Mouse (Mus musculus) liver, embryonic 13.5 days (tissue): ENCODE measurements around the gene Mkln1. TPM values are rescaled to one million over a fixed set of nuclear protein-coding genes. Genes with fewer than 3 reads are reported as not detected.
A peak's percentile ranks its signal among the peaks of the same experiment; 100 is the strongest.

ENCODE experiments used
- ATAC-seq: fragments of 200-750 bp; cut with Nextera tagmentation; 2 replicates; pipeline ENCODE4 v1.8.0; 2017; ENCODE audit warnings: low read depth, mild to moderate bottlenecking, moderate number of reproducible peaks, moderate library complexity
- DNase-seq: peaks from one replicate; pipeline ENCODE4 v3.0.0; 2022
- H3K27ac ChIP-seq: fragments of 300-500 bp; sonication (generic); 2 replicates; pipeline ENCODE4 v1.5.1; 2015; ENCODE audit warnings: moderate library complexity, mild to moderate bottlenecking, inconsistent platforms
- H3K27me3 ChIP-seq: fragments of 300-500 bp; sonication (generic); 2 replicates; pipeline ENCODE4 v1.6.1; 2015; ENCODE audit warnings: mild to moderate bottlenecking, inconsistent platforms
- H3K36me3 ChIP-seq: fragments of 300-500 bp; sonication (generic); 2 replicates; pipeline ENCODE4 v1.6.1; 2015; ENCODE audit warnings: mild to moderate bottlenecking, inconsistent platforms
- H3K4me1 ChIP-seq: fragments of 300-500 bp; sonication (generic); replicated peaks from 2 replicates; pipeline ENCODE4 v1.6.1; 2015; ENCODE audit warnings: inconsistent platforms
- H3K4me2 ChIP-seq: fragments of 300-500 bp; sonication (generic); 2 replicates; pipeline ENCODE4 v1.6.1; 2015; ENCODE audit warnings: inconsistent platforms, mild to moderate bottlenecking, moderate library complexity
- H3K4me3 ChIP-seq: fragments of 300-500 bp; sonication (generic); replicated peaks from 2 replicates; pipeline ENCODE4 v1.5.1; 2015; ENCODE audit warnings: mild to moderate bottlenecking, inconsistent platforms
- H3K9ac ChIP-seq: fragments of 300-500 bp; sonication (generic); 2 replicates; pipeline ENCODE4 v1.6.1; 2015; ENCODE audit warnings: mild to moderate bottlenecking, inconsistent platforms
- H3K9me3 ChIP-seq: fragments of 300-500 bp; sonication (generic); replicated peaks from 2 replicates; pipeline ENCODE4 v1.6.1; 2016; ENCODE audit warnings: inconsistent platforms
- WGBS: fragments of 180-500 bp; shearing (Covaris S2); methylation state at CpG from one replicate; pipeline ENCODE4 v1.1.7; 2015; ENCODE audit not compliant: insufficient replicate concordance; 5-methylcytosine and 5-hydroxymethylcytosine counted together
- polyA plus RNA-seq: library from polyadenylated mRNA; unstranded; fragments of >200 nt; fragmentation: Nextera tagmentation; extraction: Ambion mirVana; gene quantifications from 2 replicates; pipeline ENCODE4 v1.2.1, GENCODE M21; 2015

The Mkln1 gene
- polyA plus RNA-seq, 1 experiment from 2014 or later, result 144 TPM

GRCm38 (mm10) chr6:31518338-31518698, 119.8 kb downstream of the Mkln1 start:
- Histone ChIP-seq H3K9me3 (no peaks in the 10 kb centered on the region), H3K4me3 (no peak overlapping the region), H3K9ac (0 out of 2 replicates have a peak overlapping the region, but pooled peaks have one; percentile 18), H3K27ac (peak overlapping the region; percentile 75), H3K36me3 (peaks cover 29% of the 10 kb centered on the region), H3K4me1 (peaks cover 41% of the 10 kb centered on the region), H3K27me3 (no peaks in the 10 kb centered on the region), H3K4me2 (no peak overlapping the region)
- WGBS, result 67% methylated on average over 2 of the region's 2 CpGs
- DNase-seq, result no peak
- no peak for ATAC-seq

- Histone ChIP-seq H3K27me3 (no peaks in the 10 kb centered on the region), H3K9me3 (no peaks in the 10 kb centered on the region), H3K27ac (peak overlapping the region; percentile 75), H3K4me2 (peak overlapping the region; percentile 21), H3K36me3 (peaks cover 34% of the 10 kb centered on the region), H3K4me1 (peaks cover 36% of the 10 kb centered on the region), H3K9ac (0 out of 2 replicates have a peak overlapping the region, but pooled peaks have one; percentile 6), H3K4me3 (no peak overlapping the region)
- ATAC-seq, result peak; percentile 91
- WGBS, result 31% methylated on average over 8 of the region's 8 CpGs
- DNase-seq, result peak; percentile 57
Measured at GRCm38 (mm10) chr6:31519001-31519471, 120.5 kb downstream of the Mkln1 start.

- Histone ChIP-seq H3K36me3 (peaks cover 50% of the 10 kb centered on the region), H3K4me3 (no peak overlapping the region), H3K9ac (no peak overlapping the region), H3K27me3 (no peaks in the 10 kb centered on the region), H3K27ac (peak overlapping the region; percentile 35), H3K9me3 (no peaks in the 10 kb centered on the region), H3K4me1 (peaks cover 36% of the 10 kb centered on the region), H3K4me2 (no peak overlapping the region)
- DNase-seq (no peak), ATAC-seq (no peak)
- WGBS, result 79% methylated on average over 7 of the region's 7 CpGs
Measured at GRCm38 (mm10) chr6:31520486-31521215, 122.1 kb downstream of the Mkln1 start.

- Histone ChIP-seq H3K36me3 (peaks cover 60% of the 10 kb centered on the region), H3K4me3 (no peak overlapping the region), H3K9ac (no peak overlapping the region), H3K27ac (no peak overlapping the region), H3K4me1 (peaks cover 36% of the 10 kb centered on the region), H3K9me3 (no peaks in the 10 kb centered on the region), H3K27me3 (no peaks in the 10 kb centered on the region), H3K4me2 (no peak overlapping the region)
- ATAC-seq, result no peak
- no peak for DNase-seq
- 79% methylated on average over 8 of the region's 8 CpGs for WGBS
Measured at GRCm38 (mm10) chr6:31521491-31522355, 123.2 kb downstream of the Mkln1 start.

- no peak overlapping the region for H3K27ac ChIP-seq
- H3K9ac ChIP-seq, result no peak overlapping the region
- peaks cover 32% of the 10 kb centered on the region for H3K4me1 ChIP-seq
- WGBS, result 81% methylated on average over 4 of the region's 4 CpGs
- H3K9me3 ChIP-seq, result no peaks in the 10 kb centered on the region
- H3K27me3 ChIP-seq, result no peaks in the 10 kb centered on the region
- no peak overlapping the region for H3K4me3 ChIP-seq
- DNase-seq, result no peak
- no peak for ATAC-seq
- no peak overlapping the region for H3K4me2 ChIP-seq
- peaks cover 63% of the 10 kb centered on the region for H3K36me3 ChIP-seq
Measured at GRCm38 (mm10) chr6:31522478-31522877, 123.9 kb downstream of the Mkln1 start.

- ATAC-seq (no peak), DNase-seq (no peak)
- Histone ChIP-seq H3K27me3 (no peaks in the 10 kb centered on the region), H3K4me3 (no peak overlapping the region), H3K36me3 (peaks cover 63% of the 10 kb centered on the region), H3K4me1 (peaks cover 26% of the 10 kb centered on the region), H3K27ac (no peak overlapping the region), H3K4me2 (no peak overlapping the region), H3K9me3 (no peaks in the 10 kb centered on the region), H3K9ac (no peak overlapping the region)
- WGBS, result 72% methylated on average over 5 of the region's 5 CpGs
Measured at GRCm38 (mm10) chr6:31523039-31523438, 124.5 kb downstream of the Mkln1 start.

- Histone ChIP-seq H3K27me3 (no peaks in the 10 kb centered on the region), H3K4me1 (peaks cover 24% of the 10 kb centered on the region), H3K4me2 (no peak overlapping the region), H3K4me3 (no peak overlapping the region), H3K9ac (no peak overlapping the region), H3K27ac (no peak overlapping the region), H3K9me3 (no peaks in the 10 kb centered on the region), H3K36me3 (peaks cover 67% of the 10 kb centered on the region)
- WGBS, result 87% methylated on average over 4 of the region's 4 CpGs
- ATAC-seq (no peak), DNase-seq (no peak)
Measured at GRCm38 (mm10) chr6:31523657-31524056, 125.1 kb downstream of the Mkln1 start.

- H3K4me1 ChIP-seq, result peaks cover 21% of the 10 kb centered on the region
- no peak overlapping the region for H3K9ac ChIP-seq
- H3K4me2 ChIP-seq, result no peak overlapping the region
- H3K9me3 ChIP-seq, result no peaks in the 10 kb centered on the region
- ATAC-seq (no peak), DNase-seq (no peak)
- peaks cover 69% of the 10 kb centered on the region for H3K36me3 ChIP-seq
- WGBS, result 87% methylated on average over 13 of the region's 13 CpGs
- H3K4me3 ChIP-seq, result no peak overlapping the region
- H3K27me3 ChIP-seq, result no peaks in the 10 kb centered on the region
- no peak overlapping the region for H3K27ac ChIP-seq
Measured at GRCm38 (mm10) chr6:31524121-31524520, 125.6 kb downstream of the Mkln1 start.

- peaks cover 68% of the 10 kb centered on the region for H3K36me3 ChIP-seq
Measured at GRCm38 (mm10) chr6:31524647-31525046, 126.1 kb downstream of the Mkln1 start.

GRCm38 (mm10) chr6:31525231-31525900, 126.8 kb downstream of the Mkln1 start:
- DNase-seq (peak; percentile 53), ATAC-seq (peak; percentile 46)
- H3K4me3 ChIP-seq, result no peak overlapping the region
- no peaks in the 10 kb centered on the region for H3K9me3 ChIP-seq
- H3K9ac ChIP-seq, result no peak overlapping the region
- H3K27me3 ChIP-seq, result no peaks in the 10 kb centered on the region
- H3K36me3 ChIP-seq, result peaks cover 64% of the 10 kb centered on the region
- no peak overlapping the region for H3K27ac ChIP-seq
- no peak overlapping the region for H3K4me2 ChIP-seq
- WGBS, result 65% methylated on average over 6 of the region's 6 CpGs
- H3K4me1 ChIP-seq, result peaks cover 11% of the 10 kb centered on the region

More at GRCm38 (mm10) chr6:31524647-31525046, 126.1 kb downstream of the Mkln1 start:
- Histone ChIP-seq H3K9me3 (no peaks in the 10 kb centered on the region), H3K9ac (no peak overlapping the region), H3K4me2 (no peak overlapping the region), H3K27me3 (no peaks in the 10 kb centered on the region), H3K4me1 (peaks cover 16% of the 10 kb centered on the region), H3K4me3 (no peak overlapping the region), H3K27ac (no peak overlapping the region)
- DNase-seq, result no peak
- ATAC-seq, result no peak
- WGBS, result 77% methylated on average over 8 of the region's 8 CpGs

- ATAC-seq, result no peak
- DNase-seq, result no peak
- no peaks in the 10 kb centered on the region for H3K9me3 ChIP-seq
- 70% methylated on average over 5 of the region's 5 CpGs for WGBS
- peak overlapping the region; percentile 39; the same call in 1 of the 2 replicates for H3K9ac ChIP-seq
- peaks cover 57% of the 10 kb centered on the region for H3K36me3 ChIP-seq
- H3K4me2 ChIP-seq, result no peak overlapping the region
- H3K4me1 ChIP-seq, result peaks cover 8% of the 10 kb centered on the region
- no peak overlapping the region for H3K4me3 ChIP-seq
- no peak overlapping the region for H3K27ac ChIP-seq
- H3K27me3 ChIP-seq, result no peaks in the 10 kb centered on the region
Measured at GRCm38 (mm10) chr6:31526929-31527328, 128.4 kb downstream of the Mkln1 start.
